Mouse (Mus musculus): ENCODE measurements at regions not wholly inside any gene's neighbourhood (a gene's known extent, or its start where the extent isn't known, plus 50 kb on each side); places are given as distances from the start of the nearest gene placed in this dataset.

DNA sequence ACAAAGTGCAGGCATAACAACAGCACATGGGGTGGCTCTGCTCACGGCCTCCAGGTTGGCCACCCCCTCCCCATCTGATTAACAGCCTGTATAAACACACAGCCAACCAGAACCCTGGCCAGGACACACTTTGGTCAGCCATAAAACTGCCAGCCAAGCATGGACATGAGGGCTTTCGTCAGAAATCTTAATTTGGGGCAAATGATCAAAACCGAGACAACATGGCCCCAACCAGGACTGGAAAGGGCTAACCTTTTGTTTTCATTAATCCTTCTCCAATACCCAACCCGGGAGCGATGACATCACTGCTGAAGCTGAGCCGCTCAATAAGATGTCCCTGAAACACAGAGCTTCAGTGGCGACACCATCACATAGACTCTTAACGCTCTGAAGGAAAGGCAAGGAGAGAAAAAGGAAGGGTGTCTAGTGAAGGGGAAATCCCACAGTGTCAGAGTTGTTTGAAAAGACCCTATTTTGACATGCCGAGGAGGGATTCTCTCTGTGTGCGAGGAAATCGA, 351.9 kb upstream of the Npvf start:
- TF ChIP-seq POLR2A (IDR thresholded peaks at IDR 0.05; ENCODE audit: borderline replicate concordance, control insufficient read depth, low read depth, low read length) (no peak), CTCF (IDR thresholded peaks at IDR 0.05; ENCODE audit: control insufficient read depth, insufficient read depth, low read length) (no peak)

Measured in bone marrow, adult 2 months (tissue).